Mouse (Mus musculus) kidney, embryonic 14.5 days (tissue): ENCODE results near the gene Vtcn1. TPM values are rescaled to one million over a fixed set of nuclear protein-coding genes. Genes with fewer than 3 reads are reported as not detected.

Source experiments
- ATAC-seq: fragments of 200-750 bp; cut with Nextera tagmentation; 2 replicates; pipeline ENCODE4 v1.8.0; 2017; ENCODE audit warnings: moderate number of reproducible peaks, mild to moderate bottlenecking, moderate TSS enrichment, moderate library complexity; ENCODE audit not compliant: low FRiP score, low TSS enrichment
- H3K27ac ChIP-seq: fragments of 300-500 bp; sonication (generic); 2 replicates; pipeline ENCODE4 v1.5.1; 2014; ENCODE audit warnings: low read depth, mild to moderate bottlenecking, low read length, moderate library complexity, mixed read lengths
- H3K27me3 ChIP-seq: fragments of 300-500 bp; sonication (generic); 2 replicates; pipeline ENCODE4 v1.6.1; 2014; ENCODE audit warnings: mild to moderate bottlenecking, low read length; ENCODE audit not compliant: control insufficient read depth, insufficient read depth
- H3K36me3 ChIP-seq: fragments of 300-500 bp; sonication (generic); 2 replicates; pipeline ENCODE4 v1.6.1; 2014; ENCODE audit warnings: low read length, mixed read lengths; ENCODE audit not compliant: control insufficient read depth, insufficient read depth
- H3K4me1 ChIP-seq: fragments of 300-500 bp; sonication (generic); 2 replicates; pipeline ENCODE4 v1.6.1; 2014; ENCODE audit warnings: low read length, mixed read lengths; ENCODE audit not compliant: control insufficient read depth, insufficient read depth
- H3K4me2 ChIP-seq: fragments of 300-500 bp; sonication (generic); replicated peaks from 2 replicates; pipeline ENCODE4 v1.6.1; 2014; ENCODE audit warnings: low read depth, mild to moderate bottlenecking, low read length
- H3K4me3 ChIP-seq: fragments of 300-500 bp; sonication (generic); 2 replicates; pipeline ENCODE4 v1.5.1; 2014; ENCODE audit warnings: mild to moderate bottlenecking, low read length
- H3K9ac ChIP-seq: fragments of 300-500 bp; sonication (generic); 2 replicates; pipeline ENCODE4 v1.6.1; 2014; ENCODE audit warnings: low read depth, mild to moderate bottlenecking, low read length, moderate library complexity
- H3K9me3 ChIP-seq: fragments of 300-500 bp; sonication (generic); 2 replicates; pipeline ENCODE4 v1.6.1; 2016; ENCODE audit warnings: low read length; ENCODE audit not compliant: control insufficient read depth
- WGBS: fragments of 180-500 bp; shearing (Covaris S2); extraction: QIAGEN DNeasy Blood & Tissue Kit; methylation state at CpG from one replicate; pipeline ENCODE4 v1.1.7; 2014; 5-methylcytosine and 5-hydroxymethylcytosine counted together
- polyA plus RNA-seq: library from polyadenylated mRNA; unstranded; fragments of >200 nt; fragmentation: Nextera tagmentation; extraction: Ambion mirVana; gene quantifications from 2 replicates; pipeline ENCODE4 v1.2.1, GENCODE M21; 2014

Vtcn1 gene
- polyA plus RNA-seq, 1 experiment from 2014 or later: 0.34 TPM

GRCm38 (mm10) chr3:100821276-100821675 is 4.0 kb upstream of the Vtcn1 start:
- Histone ChIP-seq H3K27me3 (no peaks in the 10 kb centered on the region; the same call in 1 of the 2 replicates), H3K4me2 (no peak overlapping the region), H3K27ac (peak overlapping the region; percentile 62; the same call in 1 of the 2 replicates), H3K4me3 (no peak overlapping the region), H3K9me3 (no peaks in the 10 kb centered on the region), H3K4me1 (0 out of 2 replicates have a peak, but pooled peaks cover 6% of the 10 kb centered on the region), H3K9ac (no peak overlapping the region), H3K36me3 (no peaks in the 10 kb centered on the region)
- ATAC-seq: peak; percentile 67
- 28% methylated on average over 2 of the region's 2 CpGs for WGBS

- no peak overlapping the region for H3K9ac ChIP-seq
- H3K27me3 ChIP-seq: no peaks in the 10 kb centered on the region
- no peaks in the 10 kb centered on the region for H3K9me3 ChIP-seq
- H3K36me3 ChIP-seq: no peaks in the 10 kb centered on the region
- 81% methylated on average over 3 of the region's 3 CpGs for WGBS
- no peak overlapping the region for H3K4me2 ChIP-seq
- no peak overlapping the region for H3K4me3 ChIP-seq
- no peaks in the 10 kb centered on the region for H3K4me1 ChIP-seq
- no peak for ATAC-seq
- no peak overlapping the region for H3K27ac ChIP-seq
These were observed 18.5 kb downstream of the Vtcn1 start for GRCm38 (mm10) chr3:100843784-100844183.

GRCm38 (mm10) chr3:100844366-100844765 is 19.1 kb downstream of the Vtcn1 start:
- no peaks in the 10 kb centered on the region for H3K9me3 ChIP-seq
- no peak overlapping the region for H3K27ac ChIP-seq
- H3K36me3 ChIP-seq: no peaks in the 10 kb centered on the region
- no peak overlapping the region for H3K4me2 ChIP-seq
- no peaks in the 10 kb centered on the region for H3K4me1 ChIP-seq
- H3K4me3 ChIP-seq: no peak overlapping the region
- H3K27me3 ChIP-seq: no peaks in the 10 kb centered on the region
- ATAC-seq: no peak
- no peak overlapping the region for H3K9ac ChIP-seq
- WGBS: 71% methylated on average over 5 of the region's 5 CpGs

GRCm38 (mm10) chr3:100848348-100848747 is 23.1 kb downstream of the Vtcn1 start:
- Histone ChIP-seq H3K27ac (no peak overlapping the region), H3K9ac (no peak overlapping the region), H3K9me3 (no peaks in the 10 kb centered on the region), H3K27me3 (no peaks in the 10 kb centered on the region), H3K4me2 (no peak overlapping the region), H3K4me1 (no peaks in the 10 kb centered on the region), H3K36me3 (no peaks in the 10 kb centered on the region), H3K4me3 (no peak overlapping the region)
- no peak for ATAC-seq
- 83% methylated on average over 7 of the region's 7 CpGs for WGBS

GRCm38 (mm10) chr3:100850468-100850867 is 25.2 kb downstream of the Vtcn1 start:
- ATAC-seq: no peak
- 80% methylated on average over 6 of the region's 6 CpGs for WGBS
- H3K4me3 ChIP-seq: no peak overlapping the region
- H3K9me3 ChIP-seq: no peaks in the 10 kb centered on the region
- no peaks in the 10 kb centered on the region for H3K27me3 ChIP-seq
- no peak overlapping the region for H3K27ac ChIP-seq
- no peaks in the 10 kb centered on the region for H3K4me1 ChIP-seq
- H3K36me3 ChIP-seq: no peaks in the 10 kb centered on the region
- no peak overlapping the region for H3K9ac ChIP-seq
- no peak overlapping the region for H3K4me2 ChIP-seq

GRCm38 (mm10) chr3:100856050-100856815 is 31.0 kb downstream of the Vtcn1 start:
- no peaks in the 10 kb centered on the region for H3K27me3 ChIP-seq
- no peak overlapping the region for H3K4me2 ChIP-seq
- H3K9me3 ChIP-seq: no peaks in the 10 kb centered on the region
- H3K27ac ChIP-seq: peak overlapping the region; percentile 10; the same call in 1 of the 2 replicates
- ATAC-seq: no peak; the same call in 1 of the 2 replicates
- H3K9ac ChIP-seq: no peak overlapping the region
- no peak overlapping the region for H3K4me3 ChIP-seq
- H3K4me1 ChIP-seq: no peaks in the 10 kb centered on the region
- 56% methylated on average over 9 of the region's 9 CpGs for WGBS
- no peaks in the 10 kb centered on the region for H3K36me3 ChIP-seq

GRCm38 (mm10) chr3:100857139-100857538 is 31.9 kb downstream of the Vtcn1 start:
- Histone ChIP-seq H3K27ac (no peak overlapping the region), H3K9me3 (no peaks in the 10 kb centered on the region), H3K4me3 (no peak overlapping the region), H3K36me3 (no peaks in the 10 kb centered on the region), H3K4me2 (no peak overlapping the region), H3K4me1 (no peaks in the 10 kb centered on the region), H3K9ac (no peak overlapping the region), H3K27me3 (no peaks in the 10 kb centered on the region)
- ATAC-seq: no peak
- 72% methylated on average over 5 of the region's 5 CpGs for WGBS

GRCm38 (mm10) chr3:100858334-100859002 is 33.2 kb downstream of the Vtcn1 start:
- no peaks in the 10 kb centered on the region for H3K27me3 ChIP-seq
- H3K9me3 ChIP-seq: no peaks in the 10 kb centered on the region
- no peak for ATAC-seq
- H3K4me3 ChIP-seq: no peak overlapping the region
- no peaks in the 10 kb centered on the region for H3K4me1 ChIP-seq
- no peak overlapping the region for H3K4me2 ChIP-seq
- H3K36me3 ChIP-seq: no peaks in the 10 kb centered on the region
- H3K9ac ChIP-seq: no peak overlapping the region
- WGBS: 89% methylated on average over 5 of the region's 5 CpGs
- no peak overlapping the region for H3K27ac ChIP-seq
